Mouse (Mus musculus) hindbrain, embryonic 12.5 days (tissue): ENCODE measurements around the gene Catsperz. TPM values are rescaled to one million over a fixed set of nuclear protein-coding genes. Genes with fewer than 3 reads are reported as not detected.

Source experiments
- ATAC-seq: fragments of 200-750 bp; cut with Nextera tagmentation; 2 replicates; pipeline ENCODE4 v1.8.0; 2017; ENCODE audit warnings: moderate TSS enrichment; ENCODE audit not compliant: low FRiP score
- H3K27ac ChIP-seq: fragments of 300-500 bp; sonication (generic); 2 replicates; pipeline ENCODE4 v1.5.1; 2016; ENCODE audit warnings: mild to moderate bottlenecking
- H3K27me3 ChIP-seq: fragments of 300-500 bp; sonication (generic); 2 replicates; pipeline ENCODE4 v1.6.1; 2016; ENCODE audit warnings: mild to moderate bottlenecking
- H3K36me3 ChIP-seq: fragments of 300-500 bp; sonication (generic); 2 replicates; pipeline ENCODE4 v1.6.1; 2016; ENCODE audit warnings: mild to moderate bottlenecking
- H3K4me1 ChIP-seq: fragments of 300-500 bp; sonication (generic); 2 replicates; pipeline ENCODE4 v1.6.1; 2016
- H3K4me2 ChIP-seq: fragments of 300-500 bp; sonication (generic); replicated peaks from 2 replicates; pipeline ENCODE4 v1.6.1; 2016; ENCODE audit warnings: mild to moderate bottlenecking
- H3K4me3 ChIP-seq: fragments of 300-500 bp; sonication (generic); 2 replicates; pipeline ENCODE4 v1.5.1; 2016; ENCODE audit warnings: mild to moderate bottlenecking
- H3K9ac ChIP-seq: fragments of 300-500 bp; sonication (generic); 2 replicates; pipeline ENCODE4 v1.6.1; 2016; ENCODE audit warnings: mild to moderate bottlenecking, moderate library complexity
- H3K9me3 ChIP-seq: fragments of 300-500 bp; sonication (generic); replicated peaks from 2 replicates; pipeline ENCODE4 v1.6.1; 2016; ENCODE audit warnings: mild to moderate bottlenecking
- WGBS: fragments of 180-500 bp; shearing (Covaris S2); methylation state at CpG from one replicate; pipeline ENCODE4 v1.1.7; 2016; 5-methylcytosine and 5-hydroxymethylcytosine counted together
- polyA plus RNA-seq: library from polyadenylated mRNA; unstranded; fragments of >200 nt; fragmentation: Nextera tagmentation; extraction: Ambion mirVana; gene quantifications from 2 replicates; pipeline ENCODE4 v1.2.1, GENCODE M21; 2016

Catsperz gene
- polyA plus RNA-seq, 1 experiment from 2014 or later: not detected

DNA sequence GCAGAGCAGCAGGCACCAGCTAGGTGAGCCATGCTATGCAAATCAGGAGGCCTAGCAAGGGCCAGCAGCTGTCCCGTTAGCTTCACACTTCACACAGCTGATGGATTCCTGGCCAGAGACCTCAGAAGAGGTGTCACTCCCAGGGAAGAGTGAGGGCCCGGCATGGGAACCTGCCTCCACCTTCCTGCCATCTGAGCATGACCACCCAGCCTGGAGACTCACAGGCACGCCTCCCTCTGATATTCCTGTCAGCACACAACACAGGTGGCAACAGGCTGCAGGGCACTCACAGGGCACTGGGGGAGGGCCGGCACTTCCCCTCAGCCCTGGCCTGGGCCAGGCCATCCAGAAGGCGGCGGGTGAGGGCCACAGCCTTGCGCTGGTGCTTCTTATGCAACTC lies 30.2 kb upstream of the Catsperz start:
- Histone ChIP-seq H3K9me3 (no peaks in the 10 kb centered on the region), H3K9ac (0 out of 2 replicates have a peak overlapping the region, but pooled peaks have one; percentile 4), H3K27me3 (no peaks in the 10 kb centered on the region), H3K4me1 (peaks cover 14% of the 10 kb centered on the region), H3K4me3 (no peak overlapping the region), H3K27ac (no peak overlapping the region), H3K36me3 (peaks cover 12% of the 10 kb centered on the region), H3K4me2 (no peak overlapping the region)
- ATAC-seq: no peak
- 86% methylated on average over 7 of the region's 7 CpGs for WGBS

DNA sequence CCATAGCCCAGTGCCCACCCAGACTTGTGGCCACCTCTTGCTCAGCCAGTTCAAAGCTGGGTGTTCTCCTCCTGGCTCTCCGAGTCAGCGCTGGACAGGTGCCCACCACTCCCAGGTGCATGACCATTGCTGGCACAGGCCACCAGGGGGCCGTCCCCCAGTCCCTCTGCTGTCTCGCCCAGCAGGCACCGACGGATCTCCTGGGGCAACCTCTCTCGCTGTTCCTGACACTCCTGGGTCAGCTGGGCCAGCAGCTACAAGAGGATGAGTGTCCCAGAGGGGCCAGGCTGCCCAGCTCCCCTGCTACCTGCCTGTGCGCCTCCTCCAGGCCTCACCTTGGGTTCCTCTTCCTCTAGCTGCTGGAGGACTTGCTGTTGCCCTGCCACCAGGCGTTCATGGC lies 28.9 kb upstream of the Catsperz start:
- H3K36me3 ChIP-seq: peaks cover 12% of the 10 kb centered on the region; the same call in 1 of the 2 replicates
- 56% methylated on average over 9 of the region's 9 CpGs for WGBS
- no peak overlapping the region for H3K4me3 ChIP-seq
- H3K9ac ChIP-seq: 0 out of 2 replicates have a peak overlapping the region, but pooled peaks have one; percentile 18
- no peak for ATAC-seq
- no peak overlapping the region for H3K4me2 ChIP-seq
- H3K27me3 ChIP-seq: no peaks in the 10 kb centered on the region
- no peak overlapping the region for H3K27ac ChIP-seq
- H3K4me1 ChIP-seq: peaks cover 22% of the 10 kb centered on the region
- H3K9me3 ChIP-seq: no peaks in the 10 kb centered on the region

DNA sequence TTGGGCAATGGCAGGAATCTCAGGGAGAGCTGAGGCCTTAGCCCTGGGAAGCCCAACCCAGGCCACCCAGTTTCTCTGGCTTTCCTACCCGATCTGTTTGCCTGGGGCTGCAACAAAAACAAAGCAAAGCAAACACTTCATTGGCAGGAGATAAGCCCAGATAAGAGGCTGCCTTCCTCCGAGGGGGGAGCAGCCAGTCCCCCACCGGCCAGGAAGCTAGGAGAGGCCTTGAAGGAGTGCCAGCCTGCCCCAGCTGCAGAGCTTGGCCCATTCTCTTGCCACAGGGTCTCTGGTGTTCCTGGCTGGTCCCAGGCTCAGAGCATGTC lies 27.5 kb upstream of the Catsperz start:
- 28% methylated on average over 3 of the region's 3 CpGs for WGBS
- no peaks in the 10 kb centered on the region for H3K27me3 ChIP-seq
- H3K27ac ChIP-seq: 0 out of 2 replicates have a peak overlapping the region, but pooled peaks have one; percentile 26
- peak overlapping the region; percentile 95 for H3K4me2 ChIP-seq
- H3K9ac ChIP-seq: peak overlapping the region; percentile 77
- no peaks in the 10 kb centered on the region for H3K9me3 ChIP-seq
- peaks cover 22% of the 10 kb centered on the region for H3K4me1 ChIP-seq
- peaks cover 12% of the 10 kb centered on the region; the same call in 1 of the 2 replicates for H3K36me3 ChIP-seq
- ATAC-seq: no peak
- H3K4me3 ChIP-seq: peak overlapping the region; percentile 56

DNA sequence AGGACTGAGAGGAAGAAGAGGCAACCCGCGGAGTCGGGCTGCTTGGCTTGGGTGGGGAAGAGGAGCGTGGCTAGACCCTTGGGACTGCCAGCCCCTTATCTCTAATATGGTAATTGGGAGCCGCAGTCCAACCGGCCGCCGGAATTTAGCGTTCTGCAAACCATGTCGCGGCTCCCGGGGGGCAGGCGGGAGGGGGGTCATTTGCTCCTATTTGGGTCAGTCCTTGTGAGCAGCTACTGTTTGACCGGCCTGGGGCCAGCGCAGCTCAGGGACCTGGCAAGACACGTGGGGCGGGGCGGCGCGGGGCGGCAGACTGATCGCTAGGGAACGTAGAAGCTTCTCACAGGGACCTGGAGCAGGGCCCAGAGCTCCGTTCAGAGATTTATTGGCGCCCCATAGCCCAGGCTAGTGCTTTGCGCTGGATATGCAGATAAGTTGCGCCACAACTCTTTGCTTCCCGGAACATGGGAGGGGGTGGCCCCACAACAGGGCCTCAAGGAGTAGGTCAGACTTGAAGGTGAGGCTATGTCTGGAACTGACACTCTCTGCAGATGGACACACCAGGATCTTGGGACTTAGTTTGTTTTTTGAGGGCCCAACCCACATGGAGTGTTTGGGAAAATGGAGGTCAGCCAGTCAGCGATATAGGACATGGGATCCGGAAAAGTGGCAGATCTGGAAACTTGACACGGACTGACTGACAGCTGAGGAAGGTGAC lies 27.0 kb upstream of the Catsperz start:
- H3K27ac ChIP-seq: peak overlapping the region; percentile 97
- peaks cover 12% of the 10 kb centered on the region; the same call in 1 of the 2 replicates for H3K36me3 ChIP-seq
- peak overlapping the region; percentile 56 for H3K4me3 ChIP-seq
- peak; percentile 12; the same call in 1 of the 2 replicates for ATAC-seq
- WGBS: 4% methylated on average over 31 of the region's 31 CpGs
- no peaks in the 10 kb centered on the region for H3K9me3 ChIP-seq
- H3K4me1 ChIP-seq: peaks cover 22% of the 10 kb centered on the region
- H3K27me3 ChIP-seq: no peaks in the 10 kb centered on the region
- H3K4me2 ChIP-seq: peak overlapping the region; percentile 95
- peak overlapping the region; percentile 77 for H3K9ac ChIP-seq

DNA sequence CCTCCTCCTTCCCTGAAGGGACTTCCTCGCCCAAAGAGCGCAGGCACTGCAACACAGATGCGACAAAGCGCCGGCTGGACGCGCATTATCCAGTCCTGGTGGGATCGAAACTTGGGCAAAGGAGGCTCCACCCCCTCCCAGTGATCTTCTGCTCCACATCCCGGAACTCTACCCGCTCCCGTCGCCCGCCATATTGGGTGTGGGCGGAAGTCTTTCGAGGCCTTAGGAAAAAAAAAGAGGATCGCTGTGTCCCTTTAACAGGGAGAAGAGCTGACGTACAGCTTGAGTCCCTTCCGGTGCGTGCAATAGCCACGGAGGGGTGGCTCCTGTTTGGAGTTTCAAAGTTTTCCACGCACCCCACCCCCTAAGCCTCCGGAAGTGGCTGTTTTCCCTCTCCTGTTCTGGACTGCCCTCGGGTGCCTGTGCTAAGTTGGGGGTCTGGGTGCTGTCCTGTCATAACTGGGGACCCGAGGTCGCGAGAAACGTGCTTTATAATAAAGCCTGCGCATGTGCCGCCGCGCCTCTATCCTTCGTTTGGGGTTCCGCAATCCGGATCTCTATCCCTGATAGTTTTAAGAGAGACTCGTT lies 26.3 kb upstream of the Catsperz start:
- peak; percentile 83 for ATAC-seq
- WGBS: under 1% methylated on average over 35 of the region's 35 CpGs
- no peaks in the 10 kb centered on the region for H3K27me3 ChIP-seq
- H3K9me3 ChIP-seq: no peaks in the 10 kb centered on the region
- H3K4me3 ChIP-seq: peak overlapping the region; percentile 56
- H3K4me1 ChIP-seq: peaks cover 22% of the 10 kb centered on the region
- peaks cover 12% of the 10 kb centered on the region; the same call in 1 of the 2 replicates for H3K36me3 ChIP-seq
- H3K27ac ChIP-seq: peak overlapping the region; percentile 97
- H3K4me2 ChIP-seq: peak overlapping the region; percentile 95
- H3K9ac ChIP-seq: peak overlapping the region; percentile 77

DNA sequence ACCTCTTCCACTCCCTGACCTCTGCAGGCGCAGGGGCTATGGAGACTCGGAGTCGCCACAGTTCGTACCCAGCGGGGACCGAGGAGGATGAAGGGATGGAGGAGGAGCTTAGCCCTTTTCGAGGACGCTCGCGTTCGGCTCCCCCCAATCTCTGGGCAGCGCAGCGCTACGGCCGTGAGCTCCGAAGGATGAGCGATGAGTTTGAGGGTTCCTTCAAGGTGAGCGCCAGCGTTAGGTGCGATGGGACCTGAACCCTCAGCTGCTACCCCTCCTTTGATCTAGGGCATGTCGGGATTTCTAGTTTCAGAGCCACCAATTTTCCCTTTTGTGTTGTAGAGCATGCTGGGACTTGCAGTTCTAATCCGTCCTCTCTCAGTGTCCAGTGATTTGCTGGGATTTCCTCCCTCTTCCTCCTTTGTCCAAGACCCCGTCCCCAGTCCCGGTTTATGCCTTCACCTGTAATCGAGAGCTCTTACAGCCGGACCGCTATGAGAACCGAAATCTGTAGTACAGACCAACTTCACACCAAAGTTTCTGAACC lies 25.5 kb upstream of the Catsperz start:
- H3K36me3 ChIP-seq: peaks cover 9% of the 10 kb centered on the region; the same call in 1 of the 2 replicates
- H3K9ac ChIP-seq: peak overlapping the region; percentile 77
- H3K27me3 ChIP-seq: no peaks in the 10 kb centered on the region
- ATAC-seq: peak; percentile 63
- 0% methylated on average over 28 of the region's 28 CpGs for WGBS
- H3K4me1 ChIP-seq: peaks cover 22% of the 10 kb centered on the region
- H3K9me3 ChIP-seq: no peaks in the 10 kb centered on the region
- H3K4me2 ChIP-seq: peak overlapping the region; percentile 95
- peak overlapping the region; percentile 97 for H3K27ac ChIP-seq
- peak overlapping the region; percentile 56 for H3K4me3 ChIP-seq

DNA sequence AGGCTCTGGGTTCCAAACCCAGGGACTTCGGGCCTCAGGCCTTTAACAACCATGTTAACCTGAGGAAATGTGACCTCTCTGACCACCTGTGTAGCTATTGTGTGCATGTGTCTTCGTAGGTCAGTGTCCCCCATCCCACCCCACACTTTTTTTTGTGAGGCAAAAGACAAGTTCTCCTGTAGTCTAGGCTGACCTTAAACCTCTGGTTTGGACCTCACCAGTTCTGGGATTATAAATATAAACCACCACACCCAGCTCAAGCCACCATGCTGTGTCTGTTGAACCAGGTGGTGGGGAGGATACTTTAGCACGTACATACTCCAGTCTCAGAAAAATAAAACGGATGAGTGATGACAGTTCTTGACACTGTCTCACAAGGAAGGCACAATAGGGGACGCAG lies 24.8 kb upstream of the Catsperz start:
- no peak for ATAC-seq
- 42% methylated on average over 5 of the region's 5 CpGs for WGBS
- H3K4me1 ChIP-seq: peaks cover 22% of the 10 kb centered on the region
- peak overlapping the region; percentile 56 for H3K4me3 ChIP-seq
- peak overlapping the region; percentile 97; the same call in 1 of the 2 replicates for H3K27ac ChIP-seq
- no peaks in the 10 kb centered on the region for H3K27me3 ChIP-seq
- H3K4me2 ChIP-seq: peak overlapping the region; percentile 95
- peak overlapping the region; percentile 77 for H3K9ac ChIP-seq
- H3K9me3 ChIP-seq: no peaks in the 10 kb centered on the region
- H3K36me3 ChIP-seq: peaks cover 4% of the 10 kb centered on the region; the same call in 1 of the 2 replicates

DNA sequence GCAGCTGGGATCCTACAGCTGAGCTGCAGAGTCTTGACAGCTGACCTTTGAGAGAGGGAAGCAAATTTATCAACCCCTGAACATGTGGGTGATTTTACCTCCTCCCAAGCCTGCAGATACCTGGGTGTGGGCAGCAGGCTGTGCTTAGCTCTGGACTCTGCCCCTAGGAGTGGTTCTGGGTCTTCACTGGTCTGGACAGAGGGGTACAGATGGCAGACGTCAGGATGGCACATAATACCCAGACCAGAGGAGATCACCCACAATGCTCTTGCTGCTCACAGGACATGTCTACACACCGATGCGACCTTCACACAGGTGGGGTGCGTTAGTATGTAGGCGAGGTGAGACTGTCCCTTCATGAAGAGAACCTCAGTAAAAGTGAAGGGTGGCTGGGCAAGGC lies 24.4 kb upstream of the Catsperz start:
- Histone ChIP-seq H3K36me3 (no peaks in the 10 kb centered on the region; the same call in 1 of the 2 replicates), H3K27ac (no peak overlapping the region), H3K9ac (no peak overlapping the region), H3K4me1 (peaks cover 22% of the 10 kb centered on the region), H3K4me2 (0 out of 2 replicates have a peak overlapping the region, but pooled peaks have one; percentile 95), H3K27me3 (no peaks in the 10 kb centered on the region), H3K9me3 (no peaks in the 10 kb centered on the region), H3K4me3 (no peak overlapping the region)
- no peak for ATAC-seq
- 89% methylated on average over 5 of the region's 5 CpGs for WGBS

DNA sequence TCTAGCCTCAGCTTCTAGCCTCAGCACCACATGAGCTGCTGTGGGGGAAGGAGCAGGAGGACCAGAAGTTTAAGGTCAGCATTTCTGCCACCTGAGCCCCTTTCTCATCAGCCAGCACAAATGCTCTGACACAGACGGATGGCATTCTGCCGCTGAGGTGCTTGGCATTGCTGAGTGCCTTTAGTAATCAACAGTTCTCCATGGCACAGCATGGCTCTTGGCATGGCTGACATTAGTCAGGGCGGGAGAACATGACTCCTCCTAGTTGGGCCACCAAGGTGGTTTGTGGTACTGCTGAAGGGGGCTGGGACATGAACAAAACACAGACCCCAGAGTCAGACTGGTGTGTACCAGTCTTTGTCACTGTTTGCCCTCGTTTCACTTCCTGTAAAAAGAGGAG lies 23.0 kb upstream of the Catsperz start:
- Histone ChIP-seq H3K9ac (no peak overlapping the region), H3K4me2 (no peak overlapping the region), H3K27me3 (no peaks in the 10 kb centered on the region), H3K36me3 (no peaks in the 10 kb centered on the region; the same call in 1 of the 2 replicates), H3K27ac (no peak overlapping the region), H3K4me1 (peaks cover 19% of the 10 kb centered on the region), H3K9me3 (no peaks in the 10 kb centered on the region), H3K4me3 (no peak overlapping the region)
- 77% methylated on average over 4 of the region's 4 CpGs for WGBS
- no peak for ATAC-seq

DNA sequence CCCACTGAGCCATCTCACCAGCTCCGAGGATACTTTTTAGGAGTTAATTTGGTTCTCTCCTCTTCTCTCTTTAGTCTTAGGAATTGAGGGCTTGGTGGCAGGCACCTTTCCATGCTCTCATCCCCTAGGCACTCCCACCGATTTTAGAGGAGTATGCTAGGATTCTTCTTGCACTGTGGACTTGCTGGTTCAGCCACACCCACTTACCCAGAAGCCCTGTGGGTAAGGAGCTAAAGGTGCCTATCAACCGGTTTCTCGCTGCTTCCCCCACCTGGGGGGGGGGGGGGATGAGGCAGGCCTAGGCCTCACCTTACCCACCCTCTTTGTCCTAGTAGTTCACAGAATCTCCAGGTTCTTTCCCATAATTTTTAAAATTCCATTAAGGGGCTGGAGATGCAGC lies 22.6 kb upstream of the Catsperz start:
- H3K36me3 ChIP-seq: no peaks in the 10 kb centered on the region; the same call in 1 of the 2 replicates
- no peak for ATAC-seq
- no peaks in the 10 kb centered on the region for H3K27me3 ChIP-seq
- 44% methylated on average over 4 of the region's 4 CpGs for WGBS
- H3K9me3 ChIP-seq: no peaks in the 10 kb centered on the region
- H3K9ac ChIP-seq: no peak overlapping the region
- no peak overlapping the region for H3K27ac ChIP-seq
- peaks cover 20% of the 10 kb centered on the region for H3K4me1 ChIP-seq
- no peak overlapping the region for H3K4me2 ChIP-seq
- H3K4me3 ChIP-seq: no peak overlapping the region

DNA sequence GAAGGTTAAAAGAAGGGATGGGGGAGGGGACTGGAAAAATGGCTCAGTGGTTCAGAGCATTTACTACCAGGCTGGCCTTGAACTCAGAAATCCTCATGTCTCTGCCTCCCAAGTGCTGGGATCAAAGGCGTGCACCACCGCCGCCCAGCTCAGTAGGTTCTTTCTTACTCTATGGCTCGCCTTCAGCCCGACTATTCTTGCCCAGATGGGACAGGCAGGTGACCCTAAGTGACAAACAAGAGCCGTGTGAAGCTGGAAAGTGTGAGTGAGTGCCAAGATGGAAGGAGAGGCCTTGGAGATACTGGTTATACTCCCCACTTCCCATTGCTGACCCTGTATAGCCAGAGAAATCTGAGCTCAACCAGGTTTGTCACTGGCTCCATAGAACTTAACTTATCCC lies 18.5 kb upstream of the Catsperz start:
- H3K9me3 ChIP-seq: no peaks in the 10 kb centered on the region
- no peak overlapping the region for H3K9ac ChIP-seq
- H3K4me2 ChIP-seq: no peak overlapping the region
- H3K4me1 ChIP-seq: peaks cover 29% of the 10 kb centered on the region
- 92% methylated on average over 6 of the region's 6 CpGs for WGBS
- ATAC-seq: no peak
- H3K27ac ChIP-seq: no peak overlapping the region
- no peaks in the 10 kb centered on the region for H3K27me3 ChIP-seq
- no peaks in the 10 kb centered on the region; the same call in 1 of the 2 replicates for H3K36me3 ChIP-seq
- H3K4me3 ChIP-seq: no peak overlapping the region

DNA sequence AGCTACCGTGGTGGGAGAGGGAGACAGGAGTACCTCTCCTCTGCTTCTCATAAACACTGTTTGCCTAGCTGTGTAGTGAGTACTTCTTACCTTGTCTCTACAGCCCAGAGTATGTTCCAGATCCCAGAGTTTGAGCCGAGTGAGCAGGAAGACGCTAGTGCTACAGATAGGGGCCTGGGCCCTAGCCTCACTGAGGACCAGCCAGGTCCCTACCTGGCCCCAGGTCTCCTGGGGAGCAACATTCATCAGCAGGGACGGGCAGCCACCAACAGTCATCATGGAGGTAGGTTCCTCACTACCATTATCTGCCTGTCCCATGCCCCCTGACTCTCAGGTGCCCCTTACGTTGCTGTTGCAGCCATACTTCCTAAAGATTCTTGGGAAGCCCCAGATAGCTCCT lies 17.6 kb upstream of the Catsperz start:
- peaks cover 33% of the 10 kb centered on the region for H3K4me1 ChIP-seq
- no peak for ATAC-seq
- peak overlapping the region; percentile 85 for H3K4me3 ChIP-seq
- peak overlapping the region; percentile 90 for H3K9ac ChIP-seq
- H3K4me2 ChIP-seq: peak overlapping the region; percentile 99
- no peaks in the 10 kb centered on the region for H3K9me3 ChIP-seq
- H3K27me3 ChIP-seq: peaks cover 2% of the 10 kb centered on the region; the same call in 1 of the 2 replicates
- H3K36me3 ChIP-seq: no peaks in the 10 kb centered on the region
- peak overlapping the region; percentile 94 for H3K27ac ChIP-seq
- WGBS: 30% methylated on average over 5 of the region's 5 CpGs
